Mouse (Mus musculus): ENCODE measurements around the gene Plch2.

The Plch2 gene

GRCm38 (mm10) chr4:154958171-154958570 is 98.4 kb downstream of the Plch2 start:
- DNase-seq (ENCODE audit: low spot score), result no peak

DNA sequence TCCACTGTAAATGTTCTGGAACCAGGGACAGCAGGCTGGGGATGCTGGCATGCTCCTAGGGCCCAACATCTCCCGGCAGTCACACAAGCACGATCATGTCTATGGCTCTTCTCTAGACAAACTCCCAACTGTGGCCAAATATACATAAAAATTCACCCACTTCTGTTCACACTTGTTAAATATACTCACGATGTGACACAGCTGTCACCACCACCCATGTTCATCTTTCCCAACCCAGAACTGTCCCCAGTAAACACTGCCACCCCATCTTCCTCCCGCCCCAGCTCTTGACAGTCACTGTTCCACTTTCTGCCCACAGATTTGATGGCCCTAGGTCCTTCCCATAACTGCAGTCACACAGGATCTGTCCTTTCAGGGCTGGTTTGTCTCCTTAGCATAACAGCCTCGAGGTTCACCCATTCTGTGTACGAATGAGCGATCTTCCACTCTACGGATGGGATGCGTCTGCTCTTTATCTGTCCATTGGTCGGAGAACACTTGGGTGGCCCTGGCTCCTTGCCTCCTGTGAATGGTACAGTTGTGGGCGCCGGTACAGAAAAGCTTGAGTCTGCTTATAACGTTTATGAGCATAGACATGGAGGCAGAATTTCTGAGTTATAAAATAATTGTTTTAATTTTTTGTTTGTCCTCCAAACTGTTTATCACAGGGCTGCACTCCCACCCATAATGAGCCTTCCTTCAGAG is 99.1 kb downstream of the Plch2 start:
- no peak for DNase-seq (ENCODE audit: low spot score)

- no peak for DNase-seq (ENCODE audit: low spot score)
Observed at GRCm38 (mm10) chr4:154956604-154957003, 100.0 kb downstream of the Plch2 start.

DNA sequence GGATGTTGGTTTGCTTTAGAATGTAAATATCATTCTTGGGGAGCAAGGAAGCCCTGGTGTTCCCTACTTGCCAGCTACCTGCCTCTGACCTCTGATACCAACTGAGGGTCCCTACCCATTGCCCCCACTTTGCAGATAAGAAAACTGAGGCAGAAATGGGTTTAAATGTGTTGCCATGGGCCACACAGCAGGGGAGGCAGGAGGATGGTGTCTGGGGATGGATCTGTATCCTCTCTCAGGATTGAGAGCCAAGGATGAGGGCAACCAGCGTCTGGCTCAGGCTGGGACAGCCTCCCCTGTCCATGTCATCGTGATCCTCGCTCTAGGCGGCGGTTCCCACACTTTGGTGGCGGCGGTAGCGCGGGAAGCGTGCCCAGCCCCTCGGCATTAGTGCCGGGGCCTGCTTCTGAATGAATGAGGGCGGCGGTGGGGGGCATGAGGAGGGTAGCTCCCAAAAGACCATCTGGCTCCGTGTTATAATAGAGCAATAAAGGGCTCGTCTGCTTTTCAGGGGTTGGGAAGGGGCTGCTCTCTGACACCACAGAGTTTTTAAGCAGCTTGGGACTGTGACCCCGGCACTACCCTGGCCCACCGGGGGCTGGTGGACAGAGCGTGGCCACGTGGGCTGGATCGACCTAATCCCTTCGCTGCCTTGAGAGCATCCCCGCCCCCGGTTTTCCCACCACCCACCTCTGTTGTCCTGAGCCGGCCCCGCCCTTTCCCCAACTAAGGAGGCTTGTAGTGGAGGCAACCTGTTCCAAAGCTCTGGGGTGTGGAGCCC is 103.9 kb downstream of the Plch2 start:
- no peak for DNase-seq (ENCODE audit: low spot score)

DNA sequence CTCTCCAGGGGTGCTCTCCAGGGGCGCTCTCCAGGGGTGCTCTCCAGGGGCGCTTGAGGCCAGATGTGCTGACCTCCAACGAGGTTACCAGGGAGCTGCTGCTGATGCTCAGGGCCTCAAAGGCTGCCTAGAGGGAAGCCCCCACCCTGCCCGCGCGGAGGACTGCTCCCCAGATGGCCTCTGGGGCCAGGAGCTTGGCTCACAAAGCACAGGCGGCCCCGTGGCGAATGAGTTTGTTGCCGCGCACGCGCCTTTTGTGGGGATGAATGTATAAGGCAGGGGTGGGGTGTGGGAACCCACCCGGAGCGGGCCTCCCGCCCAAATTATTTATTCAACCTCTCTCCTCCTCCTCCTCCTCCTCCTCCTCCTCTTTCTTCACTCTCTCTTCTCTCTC is 107.0 kb downstream of the Plch2 start:
- no peak for DNase-seq (ENCODE audit: low spot score)

DNA sequence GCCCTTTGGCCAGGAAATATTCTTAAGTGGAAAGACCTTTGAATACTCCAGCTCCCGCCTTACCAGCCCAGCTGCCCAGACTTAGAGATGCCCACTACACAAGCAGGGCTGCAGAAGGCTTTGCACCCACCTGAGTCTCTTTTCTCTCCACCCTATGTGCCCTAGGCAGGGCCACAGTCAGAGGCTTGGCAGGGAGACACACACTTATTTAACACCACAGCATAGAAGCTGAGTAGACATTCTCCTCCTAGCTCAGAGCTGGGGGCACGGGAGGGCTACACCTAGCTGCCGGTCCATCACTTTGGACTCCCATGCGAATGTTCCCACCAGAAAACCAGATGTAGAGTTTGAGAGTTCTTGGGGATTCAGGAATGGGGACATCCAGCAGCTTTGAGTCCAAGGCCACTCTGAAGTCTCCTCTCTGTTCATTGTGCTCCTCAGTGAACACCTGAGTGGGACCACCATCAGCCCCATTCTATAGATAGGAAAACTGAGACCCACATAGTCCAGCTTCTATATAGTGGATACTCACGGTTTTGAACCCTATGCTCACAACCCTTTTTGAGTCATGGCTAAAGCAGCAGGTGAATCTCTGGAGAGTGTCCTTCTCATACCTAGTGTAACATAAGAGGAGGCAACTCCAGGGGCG is 107.5 kb downstream of the Plch2 start:
- no peak for DNase-seq (ENCODE audit: low spot score)

- no peak for DNase-seq (ENCODE audit: low spot score)
Observed at GRCm38 (mm10) chr4:154948066-154948939, 108.3 kb downstream of the Plch2 start.

DNA sequence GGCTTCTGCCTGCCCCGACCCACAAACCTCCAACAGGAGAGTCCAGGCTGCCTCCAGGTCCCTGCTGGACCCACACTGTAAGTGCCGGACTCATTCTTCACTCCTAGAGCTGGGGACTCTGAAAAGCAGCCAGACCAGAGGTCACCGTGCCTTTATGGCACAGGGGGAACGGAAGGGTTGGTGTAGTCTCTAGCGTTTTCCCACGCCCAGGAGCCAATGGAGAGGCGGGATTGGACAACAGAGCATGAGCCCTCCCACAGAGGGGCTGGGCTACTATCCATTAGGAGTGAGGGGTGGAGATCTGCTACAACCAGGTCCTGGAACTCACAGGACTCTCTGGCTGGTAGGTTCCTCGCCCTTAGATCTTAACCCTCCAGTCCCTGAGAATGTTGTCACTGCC is 110.3 kb downstream of the Plch2 start:
- DNase-seq (ENCODE audit: low spot score), result peak; percentile 77

DNA sequence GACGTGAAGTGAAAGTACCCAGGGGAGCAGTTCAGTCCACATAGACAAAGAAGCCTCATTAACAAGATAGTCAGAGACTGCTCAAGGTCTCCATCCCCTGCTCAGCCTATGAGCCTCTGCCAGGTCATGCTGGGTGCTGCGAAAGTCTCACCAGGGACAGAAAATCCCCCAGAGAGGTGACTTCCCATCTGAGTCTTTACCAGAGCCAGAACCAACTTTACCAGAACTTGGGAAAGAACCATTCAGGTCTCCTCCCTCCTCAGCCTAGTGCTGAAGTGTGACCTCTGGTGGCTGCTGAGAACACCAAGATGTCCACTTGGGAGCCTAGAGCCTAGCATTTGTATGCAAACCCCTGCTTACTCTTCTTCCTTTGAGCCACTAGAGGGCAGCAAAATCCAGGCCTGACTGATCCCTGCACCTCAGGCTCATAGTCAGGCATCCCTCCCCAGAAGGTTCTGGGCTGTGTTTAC is 112.4 kb downstream of the Plch2 start:
- peak; percentile 70 for DNase-seq (ENCODE audit: low spot score)

- no peak for DNase-seq (ENCODE audit: low spot score)
Observed at GRCm38 (mm10) chr4:154943323-154944039, 113.1 kb downstream of the Plch2 start.

DNA sequence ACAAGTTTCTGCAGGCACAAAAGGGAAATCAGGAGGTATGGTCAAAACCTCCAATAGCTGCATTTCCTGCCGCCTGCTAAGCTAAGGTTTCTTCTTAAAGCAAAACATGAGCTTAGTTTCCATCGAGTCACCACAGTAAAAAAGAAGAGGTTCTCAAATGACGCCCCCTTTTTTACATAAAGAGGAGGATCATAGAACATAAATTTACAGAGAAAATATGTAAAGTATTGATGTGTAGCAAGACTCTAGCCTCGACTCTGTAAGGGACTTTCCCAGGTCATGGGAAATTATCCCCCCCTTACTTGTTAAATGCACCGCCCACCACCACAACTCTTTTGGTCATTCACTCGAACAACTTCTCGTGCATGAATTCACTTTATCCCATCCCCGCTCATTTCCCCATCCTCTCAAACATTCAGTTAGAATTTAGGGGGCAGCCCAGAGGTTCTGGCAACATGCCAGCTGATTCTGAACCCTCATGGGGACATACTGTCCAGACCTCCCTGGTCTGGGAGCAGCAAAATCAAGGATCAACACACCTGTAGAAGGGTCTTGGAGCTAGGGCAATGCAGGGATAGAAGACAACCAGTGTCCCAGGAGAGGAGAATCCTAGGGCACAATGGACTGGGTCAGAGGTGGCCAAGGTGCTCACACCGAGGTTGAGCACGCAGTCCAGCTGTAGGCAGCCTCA is 113.8 kb downstream of the Plch2 start:
- DNase-seq (ENCODE audit: low spot score), result no peak

GRCm38 (mm10) chr4:154941831-154942230 is 114.8 kb downstream of the Plch2 start:
- no peak for DNase-seq (ENCODE audit: low spot score)

- no peak for DNase-seq (ENCODE audit: low spot score)
Observed at GRCm38 (mm10) chr4:154940156-154940555, 116.4 kb downstream of the Plch2 start.

- no peak for DNase-seq (ENCODE audit: low spot score)
Observed at GRCm38 (mm10) chr4:154937746-154938145, 118.8 kb downstream of the Plch2 start.

- DNase-seq (ENCODE audit: low spot score), result peak; percentile 17
Observed at GRCm38 (mm10) chr4:154936542-154937255, 119.9 kb downstream of the Plch2 start.

GRCm38 (mm10) chr4:154935788-154936187 is 120.8 kb downstream of the Plch2 start:
- DNase-seq (ENCODE audit: low spot score), result no peak

DNA sequence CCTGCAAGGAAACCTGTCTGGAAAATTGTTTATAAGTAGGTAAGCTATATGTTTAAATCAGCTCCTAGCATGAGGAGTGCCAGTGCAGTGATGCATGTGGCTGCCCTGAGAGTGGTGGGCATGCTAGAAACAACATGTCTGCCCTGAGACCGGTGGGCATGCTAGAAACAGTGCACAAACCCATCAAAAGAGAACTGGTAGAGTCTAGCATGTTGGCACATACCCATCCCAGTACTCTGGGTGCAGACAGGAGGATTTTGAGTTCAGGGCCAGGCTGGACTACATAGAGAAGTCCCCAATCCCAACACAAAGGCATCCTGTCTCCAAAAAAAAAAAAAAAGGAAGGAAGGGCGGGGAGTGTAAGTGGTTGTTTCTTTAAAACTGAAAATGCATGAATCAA is 121.8 kb downstream of the Plch2 start:
- DNase-seq (ENCODE audit: low spot score), result no peak

DNA sequence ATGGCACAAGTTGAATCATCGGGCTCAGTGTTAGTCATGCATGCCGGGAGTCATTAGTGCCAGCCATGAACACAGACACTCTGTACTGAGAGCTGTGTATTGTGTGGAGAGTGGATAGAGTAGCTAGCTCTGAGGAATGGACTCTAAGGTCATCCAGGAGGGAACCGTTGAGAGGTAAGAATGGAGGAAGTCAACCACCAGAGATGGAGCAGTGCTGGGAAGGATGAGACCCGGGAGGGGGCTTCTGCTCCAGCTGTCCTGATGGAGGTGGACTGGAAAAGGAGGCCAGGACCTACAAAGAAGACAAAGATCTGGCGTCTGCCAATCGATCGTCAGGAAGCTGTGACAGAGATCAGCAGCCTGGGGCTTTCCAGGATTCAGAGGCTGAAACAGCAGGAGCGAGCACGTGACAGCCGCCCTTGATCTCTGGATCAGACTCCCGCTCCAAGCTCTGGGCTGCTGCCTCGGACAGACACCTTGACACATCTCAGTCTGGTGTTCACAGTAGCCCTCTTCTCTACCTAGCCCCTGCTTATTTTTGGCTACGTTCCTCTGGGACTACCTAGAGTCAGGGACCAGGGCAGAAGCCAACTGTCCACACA is 123.2 kb downstream of the Plch2 start:
- no peak for DNase-seq (ENCODE audit: low spot score)

Measured in ovary, adult 18-20 months (tissue).